Mouse (Mus musculus) embryonic facial prominence, embryonic 11.5 days (tissue): ENCODE measurements around the gene Vmn1r188. TPM values are rescaled to one million over a fixed set of nuclear protein-coding genes. Genes with fewer than 3 reads are reported as not detected.
A peak's percentile ranks its signal among the peaks of the same experiment; 100 is the strongest.

Experiments
- ATAC-seq: fragments of 200-750 bp; cut with Nextera tagmentation; replicated peaks from 2 replicates; pipeline ENCODE4 v1.8.0; 2017; ENCODE audit warnings: low read depth; ENCODE audit not compliant: insufficient number of reproducible peaks, low FRiP score, low TSS enrichment
- DNase-seq: peaks from one replicate; pipeline ENCODE4 v3.0.0-alpha.2; 2015; ENCODE audit warnings: low spot score
- H3K27ac ChIP-seq: fragments of 300-500 bp; sonication (generic); replicated peaks from 2 replicates; pipeline ENCODE4 v1.5.1; 2014; ENCODE audit warnings: mild to moderate bottlenecking, low read depth, low read length, control low read depth
- H3K27me3 ChIP-seq: fragments of 300-500 bp; sonication (generic); 2 replicates; pipeline ENCODE4 v1.6.1; 2014; ENCODE audit warnings: mild to moderate bottlenecking, low read length, moderate library complexity, mixed read lengths; ENCODE audit not compliant: control insufficient read depth, insufficient read depth
- H3K36me3 ChIP-seq: fragments of 300-500 bp; sonication (generic); replicated peaks from 2 replicates; pipeline ENCODE4 v1.6.1; 2014; ENCODE audit warnings: low read depth, mild to moderate bottlenecking, low read length, moderate library complexity, mixed read lengths; ENCODE audit not compliant: control insufficient read depth, insufficient read depth
- H3K4me1 ChIP-seq: fragments of 300-500 bp; sonication (generic); 2 replicates; pipeline ENCODE4 v1.6.1; 2014; ENCODE audit warnings: low read length, mixed read lengths; ENCODE audit not compliant: control insufficient read depth, insufficient read depth
- H3K4me2 ChIP-seq: fragments of 300-500 bp; sonication (generic); 2 replicates; pipeline ENCODE4 v1.6.1; 2014; ENCODE audit warnings: low read depth, mild to moderate bottlenecking, control low read depth, low read length, moderate library complexity
- H3K4me3 ChIP-seq: fragments of 300-500 bp; sonication (generic); 2 replicates; pipeline ENCODE4 v1.5.1; 2014; ENCODE audit warnings: low read depth, low read length, control low read depth
- H3K9ac ChIP-seq: fragments of 300-500 bp; sonication (generic); replicated peaks from 2 replicates; pipeline ENCODE4 v1.6.1; 2014; ENCODE audit warnings: mild to moderate bottlenecking, control low read depth, low read length
- H3K9me3 ChIP-seq: fragments of 300-500 bp; sonication (generic); replicated peaks from 2 replicates; pipeline ENCODE4 v1.6.1; 2016; ENCODE audit warnings: mild to moderate bottlenecking, low read length, inconsistent platforms, mixed read lengths; ENCODE audit not compliant: control insufficient read depth
- WGBS: fragments of 180-500 bp; shearing (Covaris S2); extraction: QIAGEN DNeasy Blood & Tissue Kit; methylation state at CpG from one replicate; pipeline ENCODE4 v1.1.7; 2014; 5-methylcytosine and 5-hydroxymethylcytosine counted together
- polyA plus RNA-seq: library from polyadenylated mRNA; unstranded; fragments of >200 nt; fragmentation: Nextera tagmentation; extraction: Ambion mirVana; gene quantifications from 2 replicates; pipeline ENCODE4 v1.2.1, GENCODE M21; 2014

Vmn1r188 gene
- polyA plus RNA-seq, 1 experiment from 2014 or later, result not detected

DNA sequence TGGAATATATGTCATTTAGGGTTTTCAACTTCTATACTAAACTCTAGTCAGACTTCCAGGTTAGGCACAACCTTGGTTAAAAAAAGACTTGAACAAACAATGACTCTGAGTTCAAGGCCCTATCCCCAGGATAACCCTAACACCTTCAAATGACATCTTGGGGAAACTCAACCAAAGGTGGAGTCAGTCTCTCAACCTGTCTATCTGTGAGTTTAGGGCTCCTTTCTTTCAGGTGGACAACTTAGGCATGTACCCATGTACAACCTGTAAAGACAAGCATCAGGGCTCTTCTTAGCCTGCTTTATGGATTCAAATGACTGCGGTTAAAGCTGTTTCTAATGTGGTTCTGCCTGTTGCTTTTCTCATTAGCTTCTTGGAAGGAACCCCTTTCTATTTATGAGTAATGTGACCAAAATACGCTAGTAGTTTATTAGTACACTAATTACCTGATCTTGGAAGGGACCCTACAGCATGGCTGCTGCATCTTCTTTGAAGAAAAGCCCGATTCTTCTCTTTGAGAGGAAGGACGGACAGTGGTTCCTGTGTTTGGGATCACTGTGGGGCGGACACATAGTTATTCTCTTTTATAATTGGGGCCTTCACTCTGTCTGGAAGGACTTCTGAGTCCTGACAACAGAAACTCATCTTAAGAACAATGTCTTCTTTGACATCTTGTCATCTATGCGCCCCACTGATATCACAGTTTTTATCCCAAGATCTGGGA is 39.6 kb upstream of the Vmn1r188 start:
- no peaks in the 10 kb centered on the region for H3K27me3 ChIP-seq
- H3K4me3 ChIP-seq, result no peak overlapping the region
- H3K27ac ChIP-seq, result no peak overlapping the region; the same call in 1 of the 2 replicates
- WGBS, result 84% methylated on average over 6 of the region's 6 CpGs
- H3K9ac ChIP-seq, result no peak overlapping the region
- ATAC-seq (no peak), DNase-seq (no peak)
- H3K4me1 ChIP-seq, result no peaks in the 10 kb centered on the region
- H3K36me3 ChIP-seq, result no peaks in the 10 kb centered on the region
- H3K4me2 ChIP-seq, result no peak overlapping the region
- no peaks in the 10 kb centered on the region for H3K9me3 ChIP-seq

DNA sequence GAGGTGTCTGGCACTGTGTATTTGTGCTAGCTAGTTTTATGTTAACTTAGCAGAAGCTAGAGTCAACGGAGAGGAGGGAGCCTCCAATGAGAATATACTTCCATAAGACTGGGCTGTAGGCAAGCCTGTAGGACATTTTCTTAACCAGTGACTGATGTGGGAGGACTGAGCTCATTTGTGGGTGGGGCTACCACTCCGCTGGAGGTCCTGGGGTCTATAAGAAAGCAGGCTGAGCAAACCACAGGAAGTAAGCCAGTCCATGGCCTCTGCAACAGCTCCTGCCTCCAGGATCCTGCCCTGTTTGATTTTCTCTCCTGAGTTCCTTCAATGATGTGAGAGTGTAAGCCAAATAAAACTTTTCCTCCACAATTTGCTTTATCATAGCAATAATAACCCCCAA is 38.9 kb upstream of the Vmn1r188 start:
- no peak overlapping the region for H3K9ac ChIP-seq
- no peak overlapping the region for H3K4me3 ChIP-seq
- H3K27ac ChIP-seq, result no peak overlapping the region
- no peaks in the 10 kb centered on the region for H3K4me1 ChIP-seq
- no peak overlapping the region for H3K4me2 ChIP-seq
- H3K27me3 ChIP-seq, result no peaks in the 10 kb centered on the region
- ATAC-seq, result no peak
- no peaks in the 10 kb centered on the region for H3K9me3 ChIP-seq
- no peak for DNase-seq
- H3K36me3 ChIP-seq, result no peaks in the 10 kb centered on the region
- 53% methylated on average over 2 of the region's 2 CpGs for WGBS

DNA sequence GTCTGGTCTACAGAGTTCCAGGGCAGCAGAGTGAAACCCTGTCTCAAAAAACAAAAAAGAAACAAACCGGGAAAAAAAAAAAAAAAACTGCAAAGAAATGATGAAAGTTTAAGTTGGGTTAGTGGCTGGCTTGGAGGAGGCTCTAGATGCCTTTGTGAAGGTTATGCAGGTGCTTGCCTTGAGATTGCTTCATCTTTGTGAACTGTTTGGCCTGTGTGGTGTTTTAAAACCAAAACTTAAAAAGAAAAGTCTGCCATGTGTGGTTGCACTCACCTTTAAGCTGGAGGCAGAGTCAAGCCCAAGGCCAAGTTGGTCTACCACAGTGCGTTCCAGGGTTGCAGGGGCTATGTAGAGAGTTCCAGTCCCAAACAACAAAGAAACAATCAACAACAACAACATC is 35.2 kb upstream of the Vmn1r188 start:
- Histone ChIP-seq H3K4me2 (no peak overlapping the region), H3K27me3 (no peaks in the 10 kb centered on the region), H3K4me1 (no peaks in the 10 kb centered on the region), H3K9ac (no peak overlapping the region), H3K9me3 (no peaks in the 10 kb centered on the region), H3K27ac (no peak overlapping the region), H3K36me3 (no peaks in the 10 kb centered on the region), H3K4me3 (no peak overlapping the region)
- DNase-seq (no peak), ATAC-seq (no peak)
- WGBS, result 79% methylated on average over 2 of the region's 2 CpGs

DNA sequence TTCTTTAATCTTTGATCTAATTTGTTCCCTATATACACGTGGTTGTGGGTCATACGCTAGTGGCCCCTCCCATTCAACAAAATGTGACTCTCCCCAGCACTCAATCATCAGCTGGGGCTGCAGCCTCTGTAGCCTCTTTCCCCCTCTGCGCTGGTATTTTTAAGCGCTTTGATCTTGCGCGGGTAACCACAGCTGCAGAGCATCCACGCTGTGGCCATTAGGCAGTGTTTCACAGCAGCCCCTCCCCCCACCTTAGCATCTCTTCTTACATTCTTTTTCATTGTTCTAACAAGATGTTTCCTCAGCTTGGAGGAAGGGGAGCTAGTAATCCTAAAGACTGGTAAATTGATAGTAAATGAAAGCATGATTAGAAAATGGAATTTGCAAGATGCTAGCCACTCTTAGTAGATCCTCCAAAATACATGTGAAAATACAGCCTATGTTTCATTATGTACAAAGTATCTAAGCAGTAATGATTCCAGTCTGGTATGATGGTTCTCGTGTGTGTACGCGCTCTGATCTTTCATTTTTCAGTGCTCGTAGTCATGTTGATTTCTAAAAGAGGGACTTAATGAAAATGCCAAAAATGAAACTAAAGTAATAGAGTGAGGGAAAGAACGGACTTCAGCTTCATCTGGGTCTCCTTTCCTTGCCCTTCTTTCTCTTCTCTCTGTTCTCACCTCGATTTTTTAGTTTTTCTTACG is 34.4 kb upstream of the Vmn1r188 start:
- ATAC-seq, result peak; percentile 64
- DNase-seq, result peak; percentile 89
- Histone ChIP-seq H3K27me3 (no peaks in the 10 kb centered on the region), H3K9me3 (no peaks in the 10 kb centered on the region), H3K4me1 (no peaks in the 10 kb centered on the region), H3K4me3 (peak overlapping the region; percentile 42), H3K27ac (peak overlapping the region; percentile 37; the same call in 1 of the 2 replicates), H3K4me2 (peak overlapping the region; percentile 43), H3K9ac (no peak overlapping the region), H3K36me3 (no peaks in the 10 kb centered on the region)
- WGBS, result 1% methylated on average over 14 of the region's 14 CpGs

DNA sequence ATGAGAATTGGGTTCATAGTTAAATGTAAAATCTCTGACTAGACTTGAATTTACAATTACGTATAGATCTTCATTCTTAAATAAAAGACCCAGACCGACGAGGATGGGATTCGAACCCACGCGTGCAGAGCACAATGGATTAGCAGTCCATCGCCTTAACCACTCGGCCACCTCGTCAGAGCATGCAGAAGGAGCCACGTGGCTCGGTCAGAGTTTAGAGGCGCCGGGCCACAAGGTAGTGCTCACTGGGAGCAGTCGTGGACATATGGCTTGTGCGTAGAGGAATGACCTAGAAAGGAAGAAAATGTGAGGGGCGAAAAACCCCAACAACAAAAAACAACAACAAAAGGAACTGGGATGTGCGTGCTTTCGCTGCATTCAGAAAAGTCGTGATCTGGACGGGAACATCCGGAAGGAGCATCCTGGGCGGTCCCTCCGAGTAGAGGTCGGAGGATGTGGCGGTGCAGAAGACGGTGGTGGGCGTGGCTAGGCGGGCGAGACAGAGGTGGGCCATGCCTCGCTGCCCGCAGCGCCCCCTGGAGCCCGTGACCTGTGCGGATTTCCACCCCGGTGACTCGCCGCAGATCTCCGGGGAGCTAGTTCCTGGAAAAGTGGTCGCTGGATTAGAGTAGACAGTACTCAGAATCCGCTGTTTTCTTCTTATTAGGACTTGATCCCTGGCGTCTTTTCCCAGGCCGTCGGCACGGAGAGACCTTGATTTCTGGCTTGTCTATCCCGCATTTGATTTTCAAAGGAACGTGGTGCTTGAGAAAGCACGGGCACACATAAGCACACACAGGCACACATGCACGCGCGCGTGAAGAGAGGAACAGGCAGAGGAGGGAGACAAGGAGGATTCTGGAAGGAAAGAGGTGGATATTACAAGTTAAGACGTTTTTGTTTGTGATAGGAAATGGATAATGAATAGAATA is 33.4 kb upstream of the Vmn1r188 start:
- under 1% methylated on average over 52 of the region's 52 CpGs for WGBS
- H3K4me1 ChIP-seq, result no peaks in the 10 kb centered on the region
- peak; percentile 93 for ATAC-seq
- H3K36me3 ChIP-seq, result no peaks in the 10 kb centered on the region
- H3K9ac ChIP-seq, result peak overlapping the region; percentile 60
- H3K4me3 ChIP-seq, result peak overlapping the region; percentile 42
- H3K4me2 ChIP-seq, result peak overlapping the region; percentile 43
- peak; percentile 96 for DNase-seq
- H3K27ac ChIP-seq, result peak overlapping the region; percentile 59; the same call in 1 of the 2 replicates
- no peaks in the 10 kb centered on the region for H3K27me3 ChIP-seq
- H3K9me3 ChIP-seq, result no peaks in the 10 kb centered on the region

DNA sequence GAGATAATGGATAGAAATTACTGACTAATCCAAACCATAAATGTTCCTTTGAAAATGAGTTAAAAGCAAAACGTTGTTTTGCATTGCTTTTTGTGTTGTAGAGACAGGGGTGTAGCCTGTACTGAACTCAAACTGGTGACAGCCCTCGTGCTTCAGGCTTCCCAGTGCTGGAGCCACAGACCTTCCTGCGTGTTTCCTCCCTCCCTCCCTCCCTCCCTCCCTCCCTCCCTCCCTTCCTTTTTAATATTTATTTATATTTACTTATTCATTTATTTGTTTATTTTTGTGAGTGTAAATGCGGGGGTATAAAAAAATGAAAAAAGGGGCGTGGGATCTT is 32.7 kb upstream of the Vmn1r188 start:
- Histone ChIP-seq H3K36me3 (no peaks in the 10 kb centered on the region), H3K4me3 (peak overlapping the region; percentile 42), H3K27me3 (no peaks in the 10 kb centered on the region), H3K9ac (peak overlapping the region; percentile 60), H3K4me1 (no peaks in the 10 kb centered on the region), H3K9me3 (no peaks in the 10 kb centered on the region), H3K27ac (peak overlapping the region; percentile 59; the same call in 1 of the 2 replicates), H3K4me2 (peak overlapping the region; percentile 43)
- DNase-seq (no peak), ATAC-seq (no peak)
- 14% methylated on average over 5 of the region's 5 CpGs for WGBS

DNA sequence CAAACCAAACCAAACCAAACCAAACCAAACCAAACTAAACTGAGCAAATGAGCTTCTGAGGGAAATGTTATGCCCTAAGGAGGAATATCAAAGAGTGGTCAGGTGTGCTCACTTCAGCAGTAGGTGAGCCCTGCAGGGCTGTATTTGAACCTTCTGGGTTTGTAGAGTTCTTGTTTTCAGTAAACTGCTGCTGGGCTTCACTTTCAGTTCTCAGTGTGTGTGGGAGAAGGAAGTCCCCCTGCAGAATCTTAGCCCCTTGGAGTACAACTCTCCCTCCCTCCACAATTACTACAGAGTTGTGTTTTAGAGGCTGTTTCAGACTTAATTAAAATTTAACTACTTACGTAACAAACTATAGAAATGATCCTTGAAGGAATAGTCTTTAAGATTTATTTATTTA is 30.5 kb upstream of the Vmn1r188 start:
- Histone ChIP-seq H3K27me3 (no peaks in the 10 kb centered on the region), H3K36me3 (no peaks in the 10 kb centered on the region), H3K9me3 (no peaks in the 10 kb centered on the region), H3K4me1 (no peaks in the 10 kb centered on the region), H3K27ac (no peak overlapping the region), H3K4me2 (no peak overlapping the region), H3K9ac (no peak overlapping the region), H3K4me3 (no peak overlapping the region)
- ATAC-seq (no peak), DNase-seq (no peak)
- WGBS, result 91% methylated on average over 1 of the region's 1 CpGs
